Mouse (Mus musculus) embryonic facial prominence, embryonic 15.5 days (tissue): ENCODE data around the gene Duxbl2. TPM values are rescaled to one million over a fixed set of nuclear protein-coding genes. Genes with fewer than 3 reads are reported as not detected.
"Not testable (repeated sequence)": the region's sequence is repeated elsewhere in the genome, so short reads cannot be mapped to it uniquely, and the experiment has no call there.

Source experiments
- ATAC-seq: fragments of 200-750 bp; cut with Nextera tagmentation; 2 replicates; pipeline ENCODE4 v1.8.0; 2017; ENCODE audit warnings: low read depth, moderate TSS enrichment; ENCODE audit not compliant: insufficient number of reproducible peaks, low FRiP score, low TSS enrichment
- H3K27ac ChIP-seq: fragments of 300-500 bp; sonication (generic); replicated peaks from 2 replicates; pipeline ENCODE4 v1.5.1; 2015; ENCODE audit warnings: mild to moderate bottlenecking, inconsistent platforms
- H3K27me3 ChIP-seq: fragments of 300-500 bp; sonication (generic); 2 replicates; pipeline ENCODE4 v1.6.1; 2015; ENCODE audit warnings: inconsistent platforms
- H3K36me3 ChIP-seq: fragments of 300-500 bp; sonication (generic); 2 replicates; pipeline ENCODE4 v1.6.1; 2015; ENCODE audit warnings: mild to moderate bottlenecking, inconsistent platforms
- H3K4me1 ChIP-seq: fragments of 300-500 bp; sonication (generic); 2 replicates; pipeline ENCODE4 v1.6.1; 2015; ENCODE audit warnings: inconsistent platforms
- H3K4me2 ChIP-seq: fragments of 300-500 bp; sonication (generic); replicated peaks from 2 replicates; pipeline ENCODE4 v1.6.1; 2015; ENCODE audit warnings: mild to moderate bottlenecking, inconsistent platforms
- H3K4me3 ChIP-seq: fragments of 300-500 bp; sonication (generic); replicated peaks from 2 replicates; pipeline ENCODE4 v1.5.1; 2015; ENCODE audit warnings: mild to moderate bottlenecking, inconsistent platforms
- H3K9ac ChIP-seq: fragments of 300-500 bp; sonication (generic); 2 replicates; pipeline ENCODE4 v1.6.1; 2015; ENCODE audit warnings: inconsistent platforms
- H3K9me3 ChIP-seq: fragments of 300-500 bp; sonication (generic); replicated peaks from 2 replicates; pipeline ENCODE4 v1.6.1; 2016; ENCODE audit warnings: inconsistent platforms
- WGBS: fragments of 180-500 bp; shearing (Covaris S2); methylation state at CpG from one replicate; pipeline ENCODE4 v1.1.7; 2015; 5-methylcytosine and 5-hydroxymethylcytosine counted together
- polyA plus RNA-seq: library from polyadenylated mRNA; unstranded; fragments of >200 nt; fragmentation: Nextera tagmentation; extraction: Ambion mirVana; gene quantifications from 2 replicates; pipeline ENCODE4 v1.2.1, GENCODE M21; 2015

Duxbl2 gene
- polyA plus RNA-seq, 1 experiment from 2014 or later = 2.0 TPM

GRCm38 (mm10) chr14:26173955-26174354 is 55.8 kb downstream of the Duxbl2 start:
- H3K27ac ChIP-seq, H3K9me3 ChIP-seq, H3K36me3 ChIP-seq, ATAC-seq, H3K27me3 ChIP-seq, H3K4me1 ChIP-seq, H3K4me3 ChIP-seq, H3K4me2 ChIP-seq, H3K9ac ChIP-seq: not testable (repeated sequence)
- WGBS = no CpG with 5 or more reads among the region's 3 CpGs

DNA sequence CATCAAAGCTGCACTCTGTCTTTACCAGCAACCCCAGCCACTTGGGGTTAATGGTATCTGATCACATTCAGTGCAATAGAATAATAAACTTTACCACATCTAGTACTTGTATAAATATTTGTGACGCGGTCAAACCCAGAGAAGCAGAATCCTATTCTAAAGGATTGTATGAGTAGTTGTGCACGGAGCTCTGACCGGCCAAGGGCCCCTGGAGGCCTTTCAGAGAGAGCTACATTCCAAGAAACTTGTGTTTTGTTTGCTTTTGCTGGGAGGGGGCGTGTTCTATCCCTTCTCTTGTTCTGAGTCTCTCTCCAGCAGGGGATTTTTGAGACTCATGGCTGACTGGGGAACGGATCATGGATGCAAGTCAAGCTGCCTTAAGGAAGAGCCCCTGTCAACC is 56.9 kb downstream of the Duxbl2 start:
- H3K4me2 ChIP-seq, H3K4me3 ChIP-seq, H3K27me3 ChIP-seq, H3K27ac ChIP-seq, ATAC-seq, H3K9me3 ChIP-seq, H3K4me1 ChIP-seq, H3K9ac ChIP-seq, H3K36me3 ChIP-seq: not testable (repeated sequence)
- WGBS = no CpG with 5 or more reads among the region's 6 CpGs

Other genes with a start within 250 kb of the Duxbl2 start
- 0.47 and 1.1 TPM in 2 replicates for gene Plac9a, start 215.2 kb upstream of the Duxbl2 start, polyA plus RNA-seq
- gene Tmem254a, start 190.7 kb upstream of the Duxbl2 start, polyA plus RNA-seq = 2.2 and 3.7 TPM in 2 replicates
- gene Cphx1, start 180.0 kb upstream of the Duxbl2 start, polyA plus RNA-seq = 0.09 TPM in 1 of 2 replicates, not detected in the other
- 1.00 and 2.8 TPM in 2 replicates for gene Duxbl1, start 139.8 kb upstream of the Duxbl2 start, polyA plus RNA-seq
- gene Gm9780, start 75.6 kb upstream of the Duxbl2 start, polyA plus RNA-seq = 24.1 and 28.7 TPM in 2 replicates
- 48.2 and 49.6 TPM in 2 replicates for gene Tmem254c, start 51.0 kb upstream of the Duxbl2 start, polyA plus RNA-seq
- gene Cphx2, start 36.8 kb upstream of the Duxbl2 start, polyA plus RNA-seq = not detected in 2 replicates
- gene Cphx3, start 36.1 kb upstream of the Duxbl2 start, polyA plus RNA-seq = not detected in 2 replicates
- 17.8 and 19.9 TPM in 2 replicates for gene Plac9b, start 64.1 kb downstream of the Duxbl2 start, polyA plus RNA-seq
- gene Tmem254b, start 88.7 kb downstream of the Duxbl2 start, polyA plus RNA-seq = 37.7 and 38.3 TPM in 2 replicates
- gene Duxbl3, start 139.6 kb downstream of the Duxbl2 start, polyA plus RNA-seq = 0.87 and 3.4 TPM in 2 replicates